Mouse (Mus musculus) myocyte (in vitro differentiated cells): ENCODE data around the gene Dram1.

Experiments used
- CEBPB ChIP-seq: IDR thresholded peaks from 2 replicates; pipeline ENCODE4 v1.6.1; 2011; ENCODE audit warnings: mild to moderate bottlenecking, moderate library complexity; ENCODE audit not compliant: poor library complexity, insufficient read depth, severe bottlenecking
- E2F4 ChIP-seq: IDR thresholded peaks from one replicate; pipeline ENCODE4 v1.6.1; 2011; ENCODE audit warnings: mild to moderate bottlenecking, control low read depth, moderate library complexity; ENCODE audit not compliant: insufficient read depth
- MAX ChIP-seq: IDR thresholded peaks from one replicate; pipeline ENCODE4 v1.6.1; 2011; ENCODE audit warnings: low read depth, mild to moderate bottlenecking, control low read depth
- MYOD1 ChIP-seq, 3 experiments: IDR thresholded peaks; one replicate each; pipeline ENCODE4 v1.6.1; 2011; ENCODE audit warnings: control low read depth in 2 of 3, low read depth in 2 of 3, mild to moderate bottlenecking in 2 of 3, moderate library complexity in 1 of 3; ENCODE audit not compliant: insufficient read length in 2 of 3, control insufficient read depth in 1 of 3
- MYOG ChIP-seq, 3 experiments: IDR thresholded peaks; one replicate each; pipeline ENCODE4 v1.6.1; 2011; ENCODE audit warnings: control low read depth in 2 of 3, low read depth in 2 of 3, mild to moderate bottlenecking in 2 of 3; ENCODE audit not compliant: insufficient read length in 2 of 3, control insufficient read depth in 1 of 3, insufficient read depth in 1 of 3
- POLR2A ChIP-seq: IDR thresholded peaks from one replicate; pipeline ENCODE4 v1.6.1; 2011; ENCODE audit warnings: low read depth, mild to moderate bottlenecking, control low read depth, moderate library complexity; ENCODE audit not compliant: insufficient read length
- SRF ChIP-seq: IDR thresholded peaks from one replicate; pipeline ENCODE4 v1.6.1; 2011; ENCODE audit warnings: low read depth; ENCODE audit not compliant: control insufficient read depth, insufficient read length
- TCF12 ChIP-seq: IDR thresholded peaks from one replicate; pipeline ENCODE4 v1.6.1; 2011; ENCODE audit warnings: mild to moderate bottlenecking, control low read depth; ENCODE audit not compliant: poor library complexity, insufficient read depth, severe bottlenecking
- USF1 ChIP-seq: IDR thresholded peaks from one replicate; pipeline ENCODE4 v1.6.1; 2011; ENCODE audit warnings: low read depth, mild to moderate bottlenecking, control low read depth, moderate library complexity

- TF ChIP-seq E2F4 (no peak), TCF12 (no peak), POLR2A (no peak), USF1 (no peak), MYOG (IDR thresholded peaks at IDR 0.05; ENCODE audit: control insufficient read depth in 1 of 3, insufficient read depth in 1 of 3, insufficient read length in 2 of 3, low read depth in 2 of 3) (no peak), MYOD1 (IDR thresholded peaks at IDR 0.05; ENCODE audit: control insufficient read depth in 1 of 3, insufficient read length in 2 of 3, low read depth in 2 of 3) (no peak), CEBPB (no peak), MAX (no peak), SRF (no peak)
These were observed 5.2 kb upstream of the Dram1 start for GRCm38 (mm10) chr10:88384081-88384480.
